Comparison of ENCODE assay signal across 8 mouse cellular contexts in the genomic region with DNA sequence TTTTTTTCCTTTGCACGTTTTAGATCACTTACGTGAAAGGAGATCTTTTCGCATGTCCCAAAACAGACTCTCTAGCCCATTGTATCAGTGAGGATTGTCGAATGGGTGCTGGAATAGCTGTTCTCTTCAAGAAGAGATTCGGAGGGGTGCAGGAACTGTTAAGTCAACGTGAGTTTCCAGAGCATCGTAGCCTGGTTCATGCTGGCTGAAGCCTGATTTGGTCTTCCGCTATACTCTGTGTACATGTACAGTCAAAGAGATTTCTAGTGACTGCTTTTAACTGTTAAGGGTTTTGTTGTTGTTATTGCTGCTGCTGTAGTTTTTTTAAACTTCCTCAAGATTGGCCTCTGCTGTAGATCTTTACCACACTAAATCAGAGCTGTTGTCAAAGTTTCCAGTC. TPM values are rescaled to one million over a fixed set of nuclear protein-coding genes. Genes with fewer than 3 reads are reported as not detected.
DNase-seq lines count a peak whose midpoint lies in the region; ATAC-seq and TF ChIP-seq lines count a peak whose summit lies in the region.

No protein-coding gene starts in this region.

- H3K27me3 ChIP-seq in heart, embryonic 14.5 days (ENCODE audit: control insufficient read depth, insufficient read depth, low read length) = no peaks in the 10 kb centered on the region
- H3K27me3 ChIP-seq in G1E (ENCODE audit: insufficient read depth, low read length) = no peaks in the 10 kb centered on the region
- H3K27me3 ChIP-seq in forebrain, embryonic 16.5 days (replicated peaks; ENCODE audit: control insufficient read depth, insufficient read depth, low read length) = no peaks in the 10 kb centered on the region

- peaks cover 37% of the 10 kb centered on the region for H3K79me2 ChIP-seq in macrophage (ENCODE audit: inconsistent target)

- WGBS in heart, embryonic 14.5 days = 55% methylated on average over 8 of the region's 8 CpGs
- 38% methylated on average over 8 of the region's 8 CpGs for WGBS in forebrain, embryonic 16.5 days
- WGBS in macrophage (ENCODE audit: missing documents) = 57% methylated on average over 8 of the region's 8 CpGs

- peak overlapping the region in 1 of 2 experiments; percentile 95; a peak in 2 of 4 replicates for H3K4me3 ChIP-seq in heart, embryonic 14.5 days (ENCODE audit: control insufficient read depth in 1 of 2, insufficient read depth in 1 of 2, low read depth in 1 of 2, low read length in 2 of 2)
- peak overlapping the region; percentile 92 for H3K4me3 ChIP-seq in G1E (ENCODE audit: low read depth, low read length)
- H3K4me3 ChIP-seq in forebrain, embryonic 16.5 days (replicated peaks; ENCODE audit: low read length) = peak overlapping the region; percentile 72
- H3K4me3 ChIP-seq in macrophage (ENCODE audit: inconsistent target) = peak overlapping the region; percentile 90

- no peak for TF ChIP-seq CTCF in G1E (IDR thresholded peaks at IDR 0.05; ENCODE audit: low read depth, low read length)

- H3K9me3 ChIP-seq in heart, embryonic 14.5 days (ENCODE audit: control insufficient read depth, low read length) = no peaks in the 10 kb centered on the region
- H3K9me3 ChIP-seq in G1E (replicated peaks) = no peaks in the 10 kb centered on the region
- no peaks in the 10 kb centered on the region for H3K9me3 ChIP-seq in forebrain, embryonic 16.5 days (ENCODE audit: control insufficient read depth, low read length)

- ATAC-seq in heart, embryonic 14.5 days (ENCODE audit: insufficient number of reproducible peaks, insufficient read depth, low FRiP score, low read depth) = no peak
- no peak for ATAC-seq in G1E (ENCODE audit: extremely low read depth, insufficient number of reproducible peaks, low FRiP score, poor library complexity, severe bottlenecking)
- no peak for ATAC-seq in forebrain, embryonic 16.5 days

- peak overlapping the region; percentile 87 for H3K9ac ChIP-seq in heart, embryonic 14.5 days (ENCODE audit: low read length)
- H3K9ac ChIP-seq in forebrain, embryonic 16.5 days (replicated peaks; ENCODE audit: low read depth, low read length) = peak overlapping the region; percentile 80

- DNase-seq in heart, adult 9 months (ENCODE audit: low spot score in 2 of 2) = no peak
- no peak for DNase-seq in G1E (ENCODE audit: low spot score)
- no peak for DNase-seq in urinary bladder, adult 18-20 months (ENCODE audit: low spot score in 2 of 2)
- DNase-seq in left cerebral cortex, adult 9 months (ENCODE audit: low spot score in 2 of 2) = no peak
- DNase-seq in layer of hippocampus, adult 8-10 months (ENCODE audit: low spot score in 2 of 2) = no peak

- peaks cover 2 to 26% of the 10 kb centered on the region in 2 experiments; a peak in 2 of 4 replicates for H3K4me1 ChIP-seq in heart, embryonic 14.5 days (ENCODE audit: control insufficient read depth in 2 of 2, insufficient read depth in 2 of 2, low read length in 2 of 2)
- peaks cover 41% of the 10 kb centered on the region for H3K4me1 ChIP-seq in G1E (ENCODE audit: insufficient read depth, low read depth, low read length)
- peaks cover 33% of the 10 kb centered on the region for H3K4me1 ChIP-seq in forebrain, embryonic 16.5 days (replicated peaks; ENCODE audit: control insufficient read depth, insufficient read depth, low read length)

- peak overlapping the region; percentile 75 for H3K4me2 ChIP-seq in heart, embryonic 14.5 days (ENCODE audit: low read length)
- H3K4me2 ChIP-seq in forebrain, embryonic 16.5 days (ENCODE audit: low read length) = peak overlapping the region; percentile 88

- peaks cover 42% of the 10 kb centered on the region for H3K36me3 ChIP-seq in heart, embryonic 14.5 days (ENCODE audit: control insufficient read depth, insufficient read depth, low read length)
- H3K36me3 ChIP-seq in G1E (replicated peaks) = peaks cover 58% of the 10 kb centered on the region
- H3K36me3 ChIP-seq in forebrain, embryonic 16.5 days (ENCODE audit: control insufficient read depth, insufficient read depth) = no peaks in the 10 kb centered on the region; the same call in 1 of the 2 replicates
- peaks cover 24% of the 10 kb centered on the region for H3K36me3 ChIP-seq in macrophage (ENCODE audit: inconsistent target)

- peak overlapping the region in 1 of 2 experiments; percentile 100; a peak in 2 of 4 replicates for H3K27ac ChIP-seq in heart, embryonic 14.5 days (replicated peaks in 1 of 2; ENCODE audit: control insufficient read depth in 1 of 2, insufficient read depth in 1 of 2, low read depth in 2 of 2, low read length in 2 of 2)
- H3K27ac ChIP-seq in forebrain, embryonic 16.5 days (ENCODE audit: low read length) = no peak overlapping the region
- H3K27ac ChIP-seq in macrophage = peak overlapping the region; percentile 89

RNA-seq across cellular contexts. Expression of a gene that starts 1.4 kb away (rescaled TPM):
- 42.6 and 46.4 TPM in 2 replicates for polyA plus RNA-seq in heart, embryonic 14.5 days (2014; fragmentation: Nextera tagmentation; extraction: Ambion mirVana)
- total RNA-seq in G1E (2014; fragmentation: Nextera tagmentation) = 34.3 and 39.8 TPM in 2 replicates
- total RNA-seq in G1E (2017) = 83.4 and 91.3 TPM in 2 replicates
- 3.5 and 5.0 TPM in 2 replicates for polyA plus RNA-seq in G1E (2012)
- 49.1 and 54.5 TPM in 2 replicates for polyA plus RNA-seq in forebrain, embryonic 16.5 days (2015; fragmentation: Nextera tagmentation; extraction: Ambion mirVana)
- total RNA-seq in macrophage (2018; cell fraction: chromatin; rRNA removed) = 10 to 100 TPM in 15 of 26 experiments, 1 to 10 TPM in 11; 1.7 to 25.8 (median 10.7) TPM
- total RNA-seq in macrophage (2018; cell fraction: cytosol; rRNA removed) = 10 to 100 TPM in 25 of 26 experiments, 1 to 10 TPM in 1; 10.0 to 28.3 (median 19.7) TPM
- 10 to 100 TPM in 18 of 26 experiments, 1 to 10 TPM in 8; 4.9 to 30.3 (median 15.5) TPM for total RNA-seq in macrophage (2018; cell fraction: nucleus; rRNA removed)
- polyA plus RNA-seq in macrophage (2018) = 22.0 to 30.1 TPM (median 23.8 TPM) in 3 replicates
- 10 to 100 TPM; 13.2 to 18.9 (median 16.0) TPM for total RNA-seq in layer of hippocampus, adult 8-10 months (2022)

RNA-seq across cellular contexts. Expression of a gene that starts 1.5 kb away (rescaled TPM):
- polyA plus RNA-seq in heart, embryonic 14.5 days (2014; fragmentation: Nextera tagmentation; extraction: Ambion mirVana) = 13.5 and 16.2 TPM in 2 replicates
- total RNA-seq in G1E (2014; fragmentation: Nextera tagmentation) = 193 and 203 TPM in 2 replicates
- 22.5 and 27.4 TPM in 2 replicates for total RNA-seq in G1E (2017)
- 41.1 and 43.3 TPM in 2 replicates for polyA plus RNA-seq in G1E (2012)
- polyA plus RNA-seq in forebrain, embryonic 16.5 days (2015; fragmentation: Nextera tagmentation; extraction: Ambion mirVana) = 19.7 and 21.8 TPM in 2 replicates
- 100 to 1,000 TPM; 196 to 451 (median 280) TPM for total RNA-seq in macrophage (2018; cell fraction: chromatin; rRNA removed)
- total RNA-seq in macrophage (2018; cell fraction: cytosol; rRNA removed) = 10 to 100 TPM; 65.2 to 91.9 (median 77.2) TPM
- total RNA-seq in macrophage (2018; cell fraction: nucleus; rRNA removed) = 100 to 1,000 TPM; 143 to 267 (median 187) TPM
- polyA plus RNA-seq in macrophage (2018) = 75.7 to 108 TPM (median 86.8 TPM) in 3 replicates
- total RNA-seq in layer of hippocampus, adult 8-10 months (2022) = 10 to 100 TPM; 22.2 to 35.0 (median 27.9) TPM

RNA-seq across cellular contexts. Expression of a gene that starts 21.5 kb away (rescaled TPM):
- polyA plus RNA-seq in heart, embryonic 14.5 days (2014; fragmentation: Nextera tagmentation; extraction: Ambion mirVana) = 233 and 243 TPM in 2 replicates
- not detected in 2 replicates for total RNA-seq in G1E (2014; fragmentation: Nextera tagmentation)
- total RNA-seq in G1E (2017) = 0.06 and 0.11 TPM in 2 replicates
- polyA plus RNA-seq in G1E (2012) = not detected in 2 replicates
- 0.29 and 0.43 TPM in 2 replicates for polyA plus RNA-seq in forebrain, embryonic 16.5 days (2015; fragmentation: Nextera tagmentation; extraction: Ambion mirVana)
- not detected for total RNA-seq in macrophage (2018; cell fraction: chromatin; rRNA removed)
- not detected for total RNA-seq in macrophage (2018; cell fraction: cytosol; rRNA removed)
- not detected for total RNA-seq in macrophage (2018; cell fraction: nucleus; rRNA removed)
- not detected in 3 replicates for polyA plus RNA-seq in macrophage (2018)
- total RNA-seq in layer of hippocampus, adult 8-10 months (2022) = under 1 TPM in 1 of 4 experiments, not detected in 3; 0.23 TPM

RNA-seq across cellular contexts. Expression of a gene that starts 40.1 kb away (rescaled TPM):
- polyA plus RNA-seq in heart, embryonic 14.5 days (2014; fragmentation: Nextera tagmentation; extraction: Ambion mirVana) = 3.6 and 5.0 TPM in 2 replicates
- total RNA-seq in G1E (2014; fragmentation: Nextera tagmentation) = 84.5 and 99.5 TPM in 2 replicates
- total RNA-seq in G1E (2017) = 57.0 and 61.3 TPM in 2 replicates
- polyA plus RNA-seq in G1E (2012) = 23.0 and 47.5 TPM in 2 replicates
- 2.0 and 2.5 TPM in 2 replicates for polyA plus RNA-seq in forebrain, embryonic 16.5 days (2015; fragmentation: Nextera tagmentation; extraction: Ambion mirVana)
- not detected for total RNA-seq in macrophage (2018; cell fraction: chromatin; rRNA removed)
- total RNA-seq in macrophage (2018; cell fraction: cytosol; rRNA removed) = not detected
- not detected for total RNA-seq in macrophage (2018; cell fraction: nucleus; rRNA removed)
- polyA plus RNA-seq in macrophage (2018) = not detected in 3 replicates
- not detected for total RNA-seq in layer of hippocampus, adult 8-10 months (2022)

RNA-seq across cellular contexts. Expression of a gene that starts 43.5 kb away (rescaled TPM):
- polyA plus RNA-seq in heart, embryonic 14.5 days (2014; fragmentation: Nextera tagmentation; extraction: Ambion mirVana) = 0.43 TPM in 1 of 2 replicates, not detected in the other
- total RNA-seq in G1E (2014; fragmentation: Nextera tagmentation) = 22.1 and 25.9 TPM in 2 replicates
- total RNA-seq in G1E (2017) = 15.6 and 17.6 TPM in 2 replicates
- 15.9 and 16.3 TPM in 2 replicates for polyA plus RNA-seq in G1E (2012)
- polyA plus RNA-seq in forebrain, embryonic 16.5 days (2015; fragmentation: Nextera tagmentation; extraction: Ambion mirVana) = 0.19 TPM in 1 of 2 replicates, not detected in the other
- not detected for total RNA-seq in macrophage (2018; cell fraction: chromatin; rRNA removed)
- total RNA-seq in macrophage (2018; cell fraction: cytosol; rRNA removed) = not detected
- not detected for total RNA-seq in macrophage (2018; cell fraction: nucleus; rRNA removed)
- polyA plus RNA-seq in macrophage (2018) = not detected in 3 replicates
- 1 to 10 TPM in 1 of 4 experiments, under 1 TPM in 3; 0.67 to 1.3 (median 0.80) TPM for total RNA-seq in layer of hippocampus, adult 8-10 months (2022)

Comparison
In these comparisons a context has a peak if more than half of its experiments do, and no peak if none do; other contexts are left out.
1. RNA of a gene that starts 21.5 kb away (polyA plus RNA-seq): 233 to 243 TPM in heart, embryonic 14.5 days; 0.29 to 0.43 TPM in forebrain, embryonic 16.5 days, not detected in G1E and not detected in macrophage; every median in the first group is over 100 times any median in the second.